Mouse (Mus musculus): Measurements from ENCODE around the gene Large2. TPM values are rescaled to one million over a fixed set of nuclear protein-coding genes. Genes with fewer than 3 reads are reported as not detected.
A peak's percentile ranks its signal among the peaks of the same experiment; 100 is the strongest.

Gene Large2
- 11.8 and 12.3 TPM in 2 replicates for polyA plus RNA-seq (2015; fragmentation: Nextera tagmentation; extraction: Ambion mirVana)

DNA sequence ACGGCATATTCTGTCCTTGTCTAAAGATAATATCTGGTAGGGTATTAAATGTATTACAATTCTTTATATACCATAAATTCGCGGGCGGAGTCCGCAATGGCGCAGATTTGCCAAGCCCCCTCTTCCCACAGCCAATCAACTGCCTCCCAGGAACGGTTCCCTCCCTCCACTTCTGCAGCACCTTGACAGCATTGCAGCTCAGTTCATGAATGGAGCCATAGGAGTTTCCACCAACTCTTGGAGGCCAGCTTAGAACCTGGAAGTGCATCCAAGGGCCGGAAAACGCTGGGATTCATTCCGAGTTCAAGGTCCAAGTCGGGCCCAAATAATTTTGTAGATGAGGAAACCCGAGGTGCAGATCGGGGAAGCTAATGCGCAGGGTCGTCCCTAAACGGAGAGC, at the start of gene Large2, which contains the start of gene Pex16:
TSS of gene Large2 (minus strand) at position 356 of the 400 bp plus-strand sequence.
TSS of gene Pex16 (plus strand) at position 163 of the 400 bp plus-strand sequence.
- Histone ChIP-seq H3K36me3 (ENCODE audit: control insufficient read depth, insufficient read depth, low read length) (peaks cover 16% of the 10 kb centered on the region; the same call in 1 of the 2 replicates), H3K27ac (ENCODE audit: low read length) (peak within 1 kb of the TSS; percentile 79), H3K9me3 (ENCODE audit: control insufficient read depth, low read length) (no peaks in the 10 kb centered on the region), H3K27me3 (replicated peaks; ENCODE audit: control insufficient read depth, insufficient read depth, low read length) (peaks cover 10% of the 10 kb centered on the region; the same call in 1 of the 2 replicates), H3K9ac (ENCODE audit: low read depth, low read length) (peak within 1 kb of the TSS; percentile 78), H3K4me2 (ENCODE audit: low read depth, low read length) (peak within 1 kb of the TSS; percentile 75), H3K4me3 (ENCODE audit: low read length) (peak within 1 kb of the TSS; percentile 78), H3K4me1 (ENCODE audit: control insufficient read depth, insufficient read depth, low read length) (peaks cover 44% of the 10 kb centered on the region)
- ATAC-seq, result peak; percentile 14; the same call in 1 of the 2 replicates
- 2% methylated on average over 16 of the region's 16 CpGs for WGBS

DNA sequence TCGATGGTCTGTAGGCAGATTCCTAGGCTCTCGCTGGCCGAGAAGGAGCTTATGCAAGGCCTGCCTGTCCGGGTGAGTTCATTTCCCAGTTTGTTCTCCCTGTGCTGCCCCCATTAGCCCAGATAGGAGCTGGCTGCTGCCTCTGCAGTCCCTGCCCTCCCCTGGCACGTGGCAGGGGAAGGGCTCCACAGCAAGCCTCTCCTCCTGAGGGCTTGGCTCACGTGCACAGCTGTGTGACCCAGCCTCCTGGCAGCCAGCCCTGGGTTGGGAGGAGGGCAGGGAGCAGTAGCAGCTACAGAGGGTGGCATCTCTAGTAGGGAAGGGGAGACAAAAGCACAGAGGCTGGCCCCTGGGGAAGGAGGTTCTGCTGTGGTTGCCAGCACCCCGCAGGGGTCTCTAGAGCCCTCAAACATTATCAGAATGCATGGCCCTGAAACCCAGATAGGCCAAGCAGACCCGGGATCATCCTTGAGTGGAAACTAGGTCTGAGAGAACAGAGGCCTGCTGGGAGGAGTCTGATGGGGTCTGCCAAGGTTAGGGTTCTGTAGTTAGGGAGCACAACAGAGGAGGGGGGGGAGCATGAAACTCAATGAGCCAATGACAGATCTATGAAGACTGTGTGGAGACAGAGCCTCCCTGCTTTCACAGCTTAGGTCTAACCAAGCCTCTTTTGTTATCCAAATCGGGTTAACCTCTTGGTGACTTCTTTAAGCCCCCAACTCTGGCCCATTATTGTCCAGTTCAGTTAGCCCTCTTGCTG, 49.2 kb upstream of the Large2 start:
- Histone ChIP-seq H3K27me3 (replicated peaks; ENCODE audit: control insufficient read depth, insufficient read depth, low read length) (no peaks in the 10 kb centered on the region), H3K9ac (ENCODE audit: low read depth, low read length) (no peak overlapping the region), H3K9me3 (ENCODE audit: control insufficient read depth, low read length) (no peaks in the 10 kb centered on the region), H3K27ac (ENCODE audit: low read length) (0 out of 2 replicates have a peak overlapping the region, but pooled peaks have one; percentile 64), H3K4me1 (ENCODE audit: control insufficient read depth, insufficient read depth, low read length) (peaks cover 24% of the 10 kb centered on the region), H3K36me3 (ENCODE audit: control insufficient read depth, insufficient read depth, low read length) (peaks cover 16% of the 10 kb centered on the region), H3K4me3 (ENCODE audit: low read length) (no peak overlapping the region), H3K4me2 (ENCODE audit: low read depth, low read length) (no peak overlapping the region)
- ATAC-seq, result 0 out of 2 replicates have a peak, but pooled peaks have one; percentile 25
- 73% methylated on average over 9 of the region's 9 CpGs for WGBS

DNA sequence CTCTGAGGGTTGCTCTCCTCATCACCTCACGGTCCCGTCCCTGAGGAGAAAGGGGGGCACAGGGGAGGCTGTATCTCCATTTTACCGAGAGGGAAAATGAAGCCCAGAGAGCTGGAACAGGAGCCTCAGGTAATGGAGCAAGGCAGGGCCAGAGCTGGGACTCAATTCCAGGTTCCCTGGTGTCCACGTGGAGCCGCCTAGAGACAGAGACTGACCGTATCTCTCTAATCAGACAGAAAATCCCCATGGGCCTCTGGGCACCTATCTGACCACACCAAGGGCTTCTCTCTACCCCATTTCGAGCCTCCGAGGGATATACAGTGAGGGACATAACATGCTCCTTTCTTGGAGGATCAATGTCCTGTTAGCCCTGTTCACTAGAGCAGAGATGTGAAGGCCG, 48.5 kb upstream of the Large2 start:
- H3K4me1 ChIP-seq (ENCODE audit: control insufficient read depth, insufficient read depth, low read length), result peaks cover 23% of the 10 kb centered on the region
- H3K27ac ChIP-seq (ENCODE audit: low read length), result no peak overlapping the region
- H3K36me3 ChIP-seq (ENCODE audit: control insufficient read depth, insufficient read depth, low read length), result peaks cover 18% of the 10 kb centered on the region
- no peaks in the 10 kb centered on the region for H3K9me3 ChIP-seq (ENCODE audit: control insufficient read depth, low read length)
- H3K27me3 ChIP-seq (replicated peaks; ENCODE audit: control insufficient read depth, insufficient read depth, low read length), result no peaks in the 10 kb centered on the region
- no peak for ATAC-seq
- H3K4me3 ChIP-seq (ENCODE audit: low read length), result no peak overlapping the region
- no peak overlapping the region for H3K4me2 ChIP-seq (ENCODE audit: low read depth, low read length)
- H3K9ac ChIP-seq (ENCODE audit: low read depth, low read length), result no peak overlapping the region
- WGBS, result 92% methylated on average over 9 of the region's 9 CpGs

DNA sequence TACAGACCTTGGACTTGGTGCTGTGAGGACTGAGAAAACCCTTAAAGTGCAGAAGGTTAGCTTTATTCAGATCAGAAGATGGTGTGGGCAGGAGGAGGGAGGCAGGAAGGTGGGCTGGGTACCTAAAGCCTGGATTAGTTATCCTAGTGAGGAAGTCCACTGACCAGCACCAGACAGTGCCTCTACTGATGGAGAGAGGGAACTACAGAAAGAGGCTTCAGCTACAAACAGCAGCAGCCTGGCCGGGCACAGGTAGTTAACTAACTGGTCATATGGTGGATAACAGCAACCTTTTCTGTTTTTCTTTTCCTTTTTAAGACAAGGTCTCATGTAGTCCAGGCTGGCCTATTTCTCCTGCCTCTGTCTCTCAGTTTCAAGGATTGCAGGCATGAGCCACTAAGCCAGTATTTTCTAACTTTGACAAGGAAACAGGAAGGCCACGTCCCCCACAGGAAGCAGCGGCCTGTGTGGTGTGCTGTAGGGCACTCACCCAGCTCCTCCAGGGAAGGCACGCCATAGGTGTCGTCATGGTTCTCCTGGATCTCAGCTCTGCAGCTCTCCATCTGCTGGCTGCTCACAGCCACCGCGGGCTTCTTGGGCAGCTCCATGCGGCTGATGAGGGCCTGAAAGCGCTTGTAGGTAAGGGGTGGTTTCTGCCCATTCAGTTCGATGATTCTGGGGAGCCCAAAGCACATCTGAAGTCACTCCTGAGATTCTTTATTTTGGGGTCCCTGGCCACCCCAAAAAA, 47.9 kb upstream of the Large2 start:
- WGBS, result 68% methylated on average over 10 of the region's 10 CpGs
- Histone ChIP-seq H3K4me3 (ENCODE audit: low read length) (no peak overlapping the region), H3K27me3 (replicated peaks; ENCODE audit: control insufficient read depth, insufficient read depth, low read length) (no peaks in the 10 kb centered on the region), H3K9me3 (ENCODE audit: control insufficient read depth, low read length) (no peaks in the 10 kb centered on the region), H3K27ac (ENCODE audit: low read length) (no peak overlapping the region), H3K4me2 (ENCODE audit: low read depth, low read length) (no peak overlapping the region), H3K4me1 (ENCODE audit: control insufficient read depth, insufficient read depth, low read length) (peaks cover 20% of the 10 kb centered on the region), H3K36me3 (ENCODE audit: control insufficient read depth, insufficient read depth, low read length) (peaks cover 18% of the 10 kb centered on the region), H3K9ac (ENCODE audit: low read depth, low read length) (no peak overlapping the region)
- ATAC-seq, result no peak

DNA sequence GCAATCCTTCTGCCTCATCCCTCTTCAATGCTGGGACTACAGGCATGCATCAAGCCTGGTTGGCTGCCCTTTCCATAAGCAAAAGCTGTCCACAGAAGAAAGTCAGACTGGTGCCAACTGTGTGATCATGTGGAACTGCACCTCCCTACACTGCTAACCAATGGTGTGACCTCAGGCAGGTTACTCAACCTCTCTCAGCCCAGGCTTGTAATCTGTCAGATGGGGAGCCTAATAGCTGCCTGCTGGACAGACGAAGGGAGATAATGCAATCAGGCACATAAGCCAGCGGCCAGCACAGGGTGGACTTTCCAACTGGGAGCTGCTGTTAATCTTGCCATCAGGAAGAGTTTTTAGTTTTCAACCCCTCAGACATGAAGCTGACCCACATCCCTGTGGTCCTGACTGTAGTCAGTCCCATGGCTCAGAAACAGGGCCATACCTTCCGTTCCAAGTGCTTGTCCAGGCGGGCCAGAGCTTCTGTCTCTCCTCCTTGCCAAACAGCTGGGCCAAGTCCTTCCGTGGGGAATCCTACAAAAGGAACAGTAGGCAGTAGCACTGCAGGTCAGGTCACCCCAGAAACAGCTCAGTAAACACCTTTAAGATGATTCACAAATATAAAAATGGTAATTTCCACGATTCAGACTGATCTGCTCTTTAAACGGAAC, 47.2 kb upstream of the Large2 start:
- Histone ChIP-seq H3K9me3 (ENCODE audit: control insufficient read depth, low read length) (no peaks in the 10 kb centered on the region), H3K36me3 (ENCODE audit: control insufficient read depth, insufficient read depth, low read length) (peaks cover 18% of the 10 kb centered on the region), H3K27me3 (replicated peaks; ENCODE audit: control insufficient read depth, insufficient read depth, low read length) (no peaks in the 10 kb centered on the region), H3K27ac (ENCODE audit: low read length) (no peak overlapping the region), H3K4me2 (ENCODE audit: low read depth, low read length) (no peak overlapping the region), H3K9ac (ENCODE audit: low read depth, low read length) (no peak overlapping the region), H3K4me3 (ENCODE audit: low read length) (no peak overlapping the region), H3K4me1 (ENCODE audit: control insufficient read depth, insufficient read depth, low read length) (peaks cover 16% of the 10 kb centered on the region)
- WGBS, result 87% methylated on average over 7 of the region's 7 CpGs
- ATAC-seq, result no peak

DNA sequence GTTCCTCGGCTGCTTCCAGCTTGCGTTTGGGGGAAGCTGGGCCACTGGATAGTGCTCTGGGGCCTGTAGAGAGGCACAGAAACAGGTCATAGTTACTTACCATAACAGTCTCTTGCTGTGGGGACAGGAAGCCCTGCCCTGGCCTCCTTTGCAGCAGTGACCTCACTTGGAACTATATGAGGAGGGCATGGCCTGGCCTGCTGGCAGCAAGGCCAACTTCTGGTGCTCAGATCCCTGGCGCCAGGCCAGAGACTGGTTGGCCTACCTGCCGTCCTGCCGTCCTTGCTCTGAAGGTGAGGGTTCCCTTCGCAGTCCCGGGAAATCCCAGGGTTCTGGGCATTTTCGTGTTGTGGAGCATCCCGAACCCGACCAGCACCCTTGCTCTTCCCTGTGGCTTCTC, 37.0 kb upstream of the Large2 start:
- Histone ChIP-seq H3K4me1 (ENCODE audit: control insufficient read depth, insufficient read depth, low read length) (no peaks in the 10 kb centered on the region), H3K27me3 (replicated peaks; ENCODE audit: control insufficient read depth, insufficient read depth, low read length) (no peaks in the 10 kb centered on the region), H3K4me2 (ENCODE audit: low read depth, low read length) (no peak overlapping the region), H3K27ac (ENCODE audit: low read length) (no peak overlapping the region), H3K9ac (ENCODE audit: low read depth, low read length) (no peak overlapping the region), H3K4me3 (ENCODE audit: low read length) (no peak overlapping the region), H3K36me3 (ENCODE audit: control insufficient read depth, insufficient read depth, low read length) (peaks cover 16% of the 10 kb centered on the region), H3K9me3 (ENCODE audit: control insufficient read depth, low read length) (no peaks in the 10 kb centered on the region)
- 89% methylated on average over 10 of the region's 10 CpGs for WGBS
- ATAC-seq, result no peak

DNA sequence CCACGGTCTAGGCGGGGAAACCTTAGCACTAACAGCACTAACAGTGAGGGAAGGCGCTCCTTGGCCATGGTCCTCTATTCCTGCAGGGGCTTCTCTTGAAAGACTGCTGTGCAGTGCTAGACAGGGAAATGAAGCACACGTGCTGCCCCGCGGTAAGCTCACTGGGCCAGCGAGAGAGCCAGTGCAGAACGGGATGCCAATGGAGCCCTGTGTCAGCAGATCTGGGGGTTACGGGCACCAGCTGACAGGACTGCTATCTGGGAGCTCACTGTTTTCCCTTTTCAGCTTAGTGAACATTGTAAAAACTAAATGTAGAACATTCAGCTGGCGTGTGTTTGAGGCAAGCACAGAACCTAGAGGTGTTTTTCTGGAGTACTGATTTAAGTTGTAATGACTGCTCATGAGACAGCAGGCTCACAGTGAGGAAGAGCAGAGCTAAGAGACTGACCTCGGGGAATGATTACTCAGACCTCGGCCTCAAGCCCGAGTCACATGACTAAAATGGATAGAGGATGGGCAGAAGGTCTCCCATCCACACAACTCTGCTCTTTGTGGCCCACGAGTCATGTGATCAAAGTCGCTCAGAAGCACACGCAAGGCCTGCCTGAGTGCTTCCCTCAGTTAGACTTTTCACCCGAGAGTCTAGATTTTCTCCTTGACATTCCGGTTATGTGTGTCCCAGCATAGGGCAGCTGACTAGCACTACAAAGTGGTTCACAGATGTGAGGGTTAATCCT, 33.8 kb upstream of the Large2 start:
- 88% methylated on average over 18 of the region's 18 CpGs for WGBS
- no peaks in the 10 kb centered on the region for H3K27me3 ChIP-seq (replicated peaks; ENCODE audit: control insufficient read depth, insufficient read depth, low read length)
- H3K4me2 ChIP-seq (ENCODE audit: low read depth, low read length), result no peak overlapping the region
- H3K9me3 ChIP-seq (ENCODE audit: control insufficient read depth, low read length), result no peaks in the 10 kb centered on the region
- H3K27ac ChIP-seq (ENCODE audit: low read length), result no peak overlapping the region
- H3K36me3 ChIP-seq (ENCODE audit: control insufficient read depth, insufficient read depth, low read length), result peaks cover 16% of the 10 kb centered on the region
- no peaks in the 10 kb centered on the region for H3K4me1 ChIP-seq (ENCODE audit: control insufficient read depth, insufficient read depth, low read length)
- no peak for ATAC-seq
- H3K4me3 ChIP-seq (ENCODE audit: low read length), result no peak overlapping the region
- H3K9ac ChIP-seq (ENCODE audit: low read depth, low read length), result no peak overlapping the region

DNA sequence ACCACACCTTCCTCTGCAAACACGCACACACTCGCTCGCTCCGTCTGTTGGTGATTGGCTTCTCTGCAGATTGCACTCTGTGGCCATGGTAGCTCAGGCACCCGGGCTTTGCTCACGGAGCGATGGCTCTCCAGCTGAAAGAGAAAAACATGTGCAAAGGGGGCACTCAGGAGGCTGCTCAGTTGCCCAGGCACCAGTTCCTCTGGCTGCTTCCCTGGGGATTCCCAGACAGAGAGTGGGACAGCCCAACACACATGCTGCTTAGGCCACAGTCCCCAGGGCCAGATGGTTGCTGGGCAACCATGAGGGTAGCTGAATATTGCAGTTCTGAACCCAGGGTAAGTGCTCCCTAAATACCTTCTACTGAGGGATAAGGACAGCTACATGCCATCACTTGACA, 31.0 kb upstream of the Large2 start:
- no peaks in the 10 kb centered on the region for H3K9me3 ChIP-seq (ENCODE audit: control insufficient read depth, low read length)
- 83% methylated on average over 7 of the region's 7 CpGs for WGBS
- H3K4me2 ChIP-seq (ENCODE audit: low read depth, low read length), result no peak overlapping the region
- peaks cover 7% of the 10 kb centered on the region; the same call in 1 of the 2 replicates for H3K4me1 ChIP-seq (ENCODE audit: control insufficient read depth, insufficient read depth, low read length)
- H3K27ac ChIP-seq (ENCODE audit: low read length), result no peak overlapping the region
- H3K4me3 ChIP-seq (ENCODE audit: low read length), result no peak overlapping the region
- peaks cover 10% of the 10 kb centered on the region for H3K36me3 ChIP-seq (ENCODE audit: control insufficient read depth, insufficient read depth, low read length)
- H3K27me3 ChIP-seq (replicated peaks; ENCODE audit: control insufficient read depth, insufficient read depth, low read length), result peaks cover 3% of the 10 kb centered on the region; the same call in 1 of the 2 replicates
- no peak for ATAC-seq
- H3K9ac ChIP-seq (ENCODE audit: low read depth, low read length), result no peak overlapping the region
